Mouse (Mus musculus) layer of hippocampus, postnatal 10 days (tissue): ENCODE data around the gene Jarid2. TPM values are rescaled to one million over a fixed set of nuclear protein-coding genes. Genes with fewer than 3 reads are reported as not detected.
"Not testable (repeated sequence)": the region's sequence is repeated elsewhere in the genome, so short reads cannot be mapped to it uniquely, and the experiment has no call there.

Experiments used
- DNase-seq, 2 experiments: peaks; one replicate each; pipeline ENCODE4 v3.0.0; 2021; ENCODE audit warnings: low spot score in 2 of 2
- long read RNA-seq: library from polyadenylated mRNA; stranded (forward); transcript quantifications from one replicate; pipeline ENCODE4 v2.0.0, GENCODE M21; 2023
- total RNA-seq, 2 experiments: library from RNA; stranded (reverse); gene quantifications; 2 replicates each; pipeline ENCODE4 v1.2.3; 2021

Jarid2 gene
- total RNA-seq = 10 to 100 TPM; 37.8 to 42.0 TPM
- long read RNA-seq, partial matches to known transcripts = 0 of 10 reads
- long read RNA-seq, other reads (novel, unspliced or antisense) = 10 of 10 reads

- DNase-seq = peak; percentile 40 to 48
These were observed at the start of gene Jarid2 for GRCm38 (mm10) chr13:44729424-44729971. Gene Jarid2, plus strand, starts transcription at chr13:44729474.

GRCm38 (mm10) chr13:44681051-44681450 lies 48.2 kb upstream of the Jarid2 start:
- DNase-seq = no peak

- DNase-seq = no peak
These were observed 41.1 kb upstream of the Jarid2 start for GRCm38 (mm10) chr13:44688140-44688539.

- no peak for DNase-seq
These were observed 31.6 kb upstream of the Jarid2 start for GRCm38 (mm10) chr13:44697628-44698027.

GRCm38 (mm10) chr13:44704036-44704801 lies 25.1 kb upstream of the Jarid2 start:
- no peak for DNase-seq

- DNase-seq = no peak
These were observed 24.1 kb upstream of the Jarid2 start for GRCm38 (mm10) chr13:44705031-44705742.

- no peak for DNase-seq
These were observed 23.6 kb upstream of the Jarid2 start for GRCm38 (mm10) chr13:44705743-44706044.

- DNase-seq = no peak
These were observed 22.9 kb upstream of the Jarid2 start for GRCm38 (mm10) chr13:44706206-44706915.

- DNase-seq = peak in 1 of 2 experiments; percentile 7
These were observed 22.1 kb upstream of the Jarid2 start for GRCm38 (mm10) chr13:44707176-44707575.

- DNase-seq = no peak
These were observed 20.8 kb upstream of the Jarid2 start for GRCm38 (mm10) chr13:44708336-44709017.

- no peak for DNase-seq
These were observed 19.4 kb upstream of the Jarid2 start for GRCm38 (mm10) chr13:44709747-44710480.

- DNase-seq = no peak
These were observed 18.2 kb upstream of the Jarid2 start for GRCm38 (mm10) chr13:44711062-44711461.

GRCm38 (mm10) chr13:44711882-44712281 lies 17.4 kb upstream of the Jarid2 start:
- DNase-seq = no peak

GRCm38 (mm10) chr13:44715187-44715885 lies 13.9 kb upstream of the Jarid2 start:
- DNase-seq = peak; percentile 19 to 32

- DNase-seq = no peak
These were observed 11.4 kb upstream of the Jarid2 start for GRCm38 (mm10) chr13:44717838-44718237.

GRCm38 (mm10) chr13:44718465-44718864 lies 10.8 kb upstream of the Jarid2 start:
- DNase-seq = not testable (repeated sequence)

GRCm38 (mm10) chr13:44720094-44720493 lies 9.2 kb upstream of the Jarid2 start:
- no peak for DNase-seq

- no peak for DNase-seq
These were observed 7.3 kb upstream of the Jarid2 start for GRCm38 (mm10) chr13:44721891-44722547.

- not testable (repeated sequence) for DNase-seq
These were observed 5.8 kb upstream of the Jarid2 start for GRCm38 (mm10) chr13:44723522-44723921.
